Mouse (Mus musculus) lung, postnatal 0 days (tissue): ENCODE measurements around the gene Sypl2.

ENCODE experiments used
- CTCF ChIP-seq: IDR thresholded peaks from 2 replicates; pipeline ENCODE4 v1.5.1; 2016; ENCODE audit warnings: antibody characterized with exemption, mild to moderate bottlenecking
- EP300 ChIP-seq: IDR thresholded peaks from 2 replicates; pipeline ENCODE4 v1.6.1; 2016; ENCODE audit warnings: antibody characterized with exemption, mild to moderate bottlenecking, control low read depth

- TF ChIP-seq CTCF = no peak
- no peak for TF ChIP-seq EP300
These were observed 17.4 kb downstream of the Sypl2 start for GRCm38 (mm10) chr3:108209001-108209400.
